Mouse (Mus musculus) heart, embryonic 11.5 days (tissue): ENCODE measurements around the gene Wipi1. TPM values are rescaled to one million over a fixed set of nuclear protein-coding genes. Genes with fewer than 3 reads are reported as not detected.

Source experiments
- ATAC-seq: fragments of 200-750 bp; cut with Nextera tagmentation; replicated peaks from 2 replicates; pipeline ENCODE4 v1.8.0; 2017; ENCODE audit warnings: moderate library complexity; ENCODE audit not compliant: insufficient number of reproducible peaks, low FRiP score, low TSS enrichment
- H3K27ac ChIP-seq: fragments of 300-500 bp; sonication (generic); 2 replicates; pipeline ENCODE4 v1.5.1; 2014; ENCODE audit warnings: mild to moderate bottlenecking, low read depth, low read length
- H3K27me3 ChIP-seq: fragments of 300-500 bp; sonication (generic); 2 replicates; pipeline ENCODE4 v1.6.1; 2014; ENCODE audit warnings: mild to moderate bottlenecking, low read length, mixed read lengths; ENCODE audit not compliant: control insufficient read depth, insufficient read depth
- H3K36me3 ChIP-seq: fragments of 300-500 bp; sonication (generic); 2 replicates; pipeline ENCODE4 v1.6.1; 2014; ENCODE audit warnings: mild to moderate bottlenecking, low read length, moderate library complexity, mixed read lengths; ENCODE audit not compliant: control insufficient read depth, insufficient read depth
- H3K4me1 ChIP-seq: fragments of 300-500 bp; sonication (generic); 2 replicates; pipeline ENCODE4 v1.6.1; 2014; ENCODE audit warnings: low read length; ENCODE audit not compliant: control insufficient read depth, insufficient read depth
- H3K4me2 ChIP-seq: fragments of 300-500 bp; sonication (generic); 2 replicates; pipeline ENCODE4 v1.6.1; 2014; ENCODE audit warnings: mild to moderate bottlenecking, moderate library complexity
- H3K4me3 ChIP-seq: fragments of 300-500 bp; sonication (generic); 2 replicates; pipeline ENCODE4 v1.5.1; 2014; ENCODE audit warnings: low read depth, low read length
- H3K9ac ChIP-seq: fragments of 300-500 bp; sonication (generic); 2 replicates; pipeline ENCODE4 v1.6.1; 2014; ENCODE audit warnings: mild to moderate bottlenecking, low read depth, low read length, moderate library complexity
- H3K9me3 ChIP-seq: fragments of 300-500 bp; sonication (generic); replicated peaks from 2 replicates; pipeline ENCODE4 v1.6.1; 2016; ENCODE audit warnings: low read length; ENCODE audit not compliant: control insufficient read depth
- WGBS: fragments of 180-500 bp; shearing (Covaris S2); extraction: QIAGEN DNeasy Blood & Tissue Kit; methylation state at CpG from one replicate; pipeline ENCODE4 v1.1.7; 2014; ENCODE audit not compliant: insufficient replicate concordance; 5-methylcytosine and 5-hydroxymethylcytosine counted together
- polyA plus RNA-seq: library from polyadenylated mRNA; unstranded; fragments of >200 nt; fragmentation: Nextera tagmentation; extraction: Ambion mirVana; gene quantifications from 2 replicates; pipeline ENCODE4 v1.2.1, GENCODE M21; 2014

Wipi1 gene
- polyA plus RNA-seq, 1 experiment from 2014 or later, result 23.6 TPM

GRCm38 (mm10) chr11:109612871-109613529, 1.2 kb upstream of the Wipi1 start:
- H3K4me3 ChIP-seq, result no peak overlapping the region
- H3K27me3 ChIP-seq, result no peaks in the 10 kb centered on the region
- H3K27ac ChIP-seq, result no peak overlapping the region
- H3K9me3 ChIP-seq, result no peaks in the 10 kb centered on the region
- WGBS, result 57% methylated on average over 7 of the region's 7 CpGs
- H3K9ac ChIP-seq, result no peak overlapping the region
- ATAC-seq, result no peak
- no peaks in the 10 kb centered on the region for H3K36me3 ChIP-seq
- peaks cover 23% of the 10 kb centered on the region for H3K4me1 ChIP-seq
- H3K4me2 ChIP-seq, result no peak overlapping the region

GRCm38 (mm10) chr11:109610795-109611302, 918 bp downstream of the Wipi1 start:
- peak; percentile 33 for ATAC-seq
- peak overlapping the region; percentile 82 for H3K4me3 ChIP-seq
- no peaks in the 10 kb centered on the region for H3K36me3 ChIP-seq
- H3K9me3 ChIP-seq, result no peaks in the 10 kb centered on the region
- no peaks in the 10 kb centered on the region for H3K27me3 ChIP-seq
- peak overlapping the region; percentile 86 for H3K4me2 ChIP-seq
- H3K4me1 ChIP-seq, result peaks cover 23% of the 10 kb centered on the region
- peak overlapping the region; percentile 91 for H3K9ac ChIP-seq
- WGBS, result under 1% methylated on average over 26 of the region's 26 CpGs
- H3K27ac ChIP-seq, result peak overlapping the region; percentile 88

DNA sequence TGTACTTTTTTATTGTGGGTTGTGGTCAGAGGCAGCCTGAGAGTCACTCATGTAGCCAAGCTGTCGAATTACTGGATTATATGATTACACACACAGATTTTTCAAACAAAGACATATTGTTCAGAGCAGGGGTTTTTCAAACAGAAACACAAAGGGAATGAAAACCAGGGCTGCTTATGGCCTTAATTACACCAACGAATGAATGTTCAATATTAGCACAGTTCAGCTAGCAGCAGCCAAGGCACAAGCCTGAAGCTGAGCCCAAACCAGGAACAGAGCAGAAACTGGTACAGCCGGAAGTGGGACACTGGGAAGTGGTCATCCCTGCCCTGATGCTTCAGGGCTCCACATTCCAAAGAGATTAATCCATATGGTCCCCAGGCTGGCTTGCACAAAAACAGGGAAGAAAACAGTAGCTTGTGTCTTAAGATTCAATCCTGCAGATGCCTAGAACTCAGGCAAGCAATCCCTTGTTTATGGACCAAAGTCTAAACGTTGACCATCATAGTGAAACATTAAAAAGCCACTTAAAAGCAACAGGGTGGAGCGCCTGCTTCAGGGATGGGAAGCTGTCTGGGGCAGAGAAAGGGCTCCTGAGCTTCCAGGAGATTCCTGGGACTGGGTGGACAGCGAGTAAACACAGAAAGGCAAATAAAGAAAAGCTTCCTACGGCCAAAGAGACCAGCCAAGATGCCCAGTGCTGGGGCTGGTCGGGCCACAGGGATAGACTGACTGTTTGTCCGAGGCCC, 1.5 kb downstream of the Wipi1 start:
- H3K27me3 ChIP-seq, result no peaks in the 10 kb centered on the region
- ATAC-seq, result no peak
- peak overlapping the region; percentile 91 for H3K9ac ChIP-seq
- H3K4me3 ChIP-seq, result peak overlapping the region; percentile 82
- peak overlapping the region; percentile 88 for H3K27ac ChIP-seq
- no peaks in the 10 kb centered on the region for H3K36me3 ChIP-seq
- H3K9me3 ChIP-seq, result no peaks in the 10 kb centered on the region
- peak overlapping the region; percentile 86 for H3K4me2 ChIP-seq
- 21% methylated on average over 9 of the region's 9 CpGs for WGBS
- H3K4me1 ChIP-seq, result peaks cover 23% of the 10 kb centered on the region

DNA sequence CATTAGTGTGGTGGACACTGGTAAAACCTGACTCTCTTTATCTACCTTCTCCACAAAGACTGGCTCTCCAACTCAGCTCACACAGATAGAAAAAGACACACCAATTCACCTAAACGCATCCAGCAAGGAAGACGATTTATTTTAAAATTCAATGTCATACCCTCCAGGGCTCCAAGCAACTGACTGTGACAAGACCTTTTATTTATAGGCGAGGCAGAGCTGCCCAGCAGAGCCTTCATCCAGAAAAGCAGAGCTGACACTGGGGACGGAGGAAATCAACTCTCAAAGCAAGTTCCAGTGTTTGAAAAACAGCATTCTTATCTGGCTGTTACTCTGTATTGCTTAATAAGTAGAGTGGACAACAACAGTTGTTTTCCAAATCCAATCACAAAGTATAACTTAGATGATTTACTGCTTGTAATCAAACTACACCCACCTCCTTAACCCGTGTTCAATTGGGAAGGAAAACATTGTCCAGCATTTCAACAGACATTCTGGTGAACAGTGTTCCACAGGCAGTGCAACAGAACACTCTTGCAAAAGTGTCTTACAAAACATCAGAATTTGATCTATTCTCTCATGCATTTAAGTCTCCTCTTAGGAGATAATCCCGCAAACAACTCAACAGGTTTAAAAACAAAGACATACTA, 2.7 kb downstream of the Wipi1 start:
- H3K27ac ChIP-seq, result no peak overlapping the region
- no peaks in the 10 kb centered on the region for H3K27me3 ChIP-seq
- WGBS, result 63% methylated on average over 6 of the region's 6 CpGs
- peaks cover 2% of the 10 kb centered on the region; the same call in 1 of the 2 replicates for H3K36me3 ChIP-seq
- ATAC-seq, result no peak
- H3K4me3 ChIP-seq, result no peak overlapping the region
- H3K4me2 ChIP-seq, result peak overlapping the region; percentile 6; the same call in 1 of the 2 replicates
- no peak overlapping the region for H3K9ac ChIP-seq
- H3K9me3 ChIP-seq, result no peaks in the 10 kb centered on the region
- H3K4me1 ChIP-seq, result peaks cover 23% of the 10 kb centered on the region

GRCm38 (mm10) chr11:109607600-109607999, 4.2 kb downstream of the Wipi1 start:
- H3K27me3 ChIP-seq, result no peaks in the 10 kb centered on the region
- no peaks in the 10 kb centered on the region for H3K9me3 ChIP-seq
- H3K9ac ChIP-seq, result no peak overlapping the region
- no peak overlapping the region for H3K4me2 ChIP-seq
- no peak overlapping the region for H3K4me3 ChIP-seq
- H3K4me1 ChIP-seq, result peaks cover 19% of the 10 kb centered on the region
- no peak for ATAC-seq
- peaks cover 2% of the 10 kb centered on the region; the same call in 1 of the 2 replicates for H3K36me3 ChIP-seq
- 85% methylated on average over 6 of the region's 6 CpGs for WGBS
- H3K27ac ChIP-seq, result no peak overlapping the region

DNA sequence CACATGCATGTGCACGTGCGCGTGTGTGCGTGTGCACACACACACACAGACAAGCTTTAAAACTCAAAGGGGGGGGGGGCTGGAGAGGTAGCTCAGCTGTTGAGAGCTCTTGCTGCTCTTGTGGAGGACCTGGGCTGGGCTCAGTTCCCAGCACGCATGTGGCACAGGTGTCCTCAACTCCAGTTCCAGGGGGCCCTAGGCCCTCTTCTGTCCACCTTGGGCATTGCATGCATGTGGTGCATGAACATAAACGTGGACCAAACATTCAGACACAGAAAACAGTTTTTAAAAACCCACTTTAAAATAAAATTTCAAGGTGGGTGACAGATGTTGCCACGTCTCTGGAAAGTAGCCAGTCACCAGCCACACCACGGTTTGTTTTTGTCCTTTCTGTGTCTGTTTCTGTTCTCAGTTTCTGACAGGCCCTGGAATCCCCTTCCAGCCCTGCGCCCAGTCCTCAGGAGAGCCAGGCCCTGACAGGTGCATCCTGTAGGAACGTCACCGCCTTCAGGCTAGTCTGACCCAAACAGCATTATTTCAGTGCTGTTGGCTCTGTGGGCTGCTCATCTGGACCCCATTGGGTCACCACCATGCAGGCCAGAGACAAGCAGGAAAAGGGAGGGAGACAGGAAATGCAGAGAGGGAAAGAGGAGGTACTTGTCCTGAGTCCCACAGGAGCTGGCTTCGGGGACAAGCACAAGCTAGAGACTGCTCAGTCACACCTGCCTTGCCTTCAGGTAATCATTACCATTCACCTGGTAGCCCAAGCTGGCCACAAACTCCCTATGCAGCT, 12.8 kb downstream of the Wipi1 start:
- peaks cover 16% of the 10 kb centered on the region for H3K36me3 ChIP-seq
- WGBS, result 79% methylated on average over 12 of the region's 12 CpGs

DNA sequence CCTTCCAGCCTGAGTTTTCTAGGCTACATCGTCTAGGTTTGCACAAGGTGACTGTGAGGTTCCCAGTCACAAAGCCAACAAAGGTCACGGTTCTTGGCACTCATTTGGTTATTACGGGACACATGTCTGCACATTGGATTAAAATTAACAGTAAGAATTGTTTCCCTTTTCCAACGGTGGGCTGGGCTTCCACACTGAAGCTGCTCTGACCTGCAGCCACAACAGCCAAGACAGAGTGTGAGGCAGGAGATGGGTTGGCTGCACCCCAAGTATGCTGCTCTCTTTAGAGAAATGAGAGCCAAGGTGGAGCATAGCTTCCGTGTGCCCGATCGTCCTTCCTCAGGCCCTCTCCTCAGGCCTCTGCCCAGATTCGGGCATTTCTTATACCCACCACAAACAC, 17.0 kb downstream of the Wipi1 start:
- Histone ChIP-seq H3K27ac (no peak overlapping the region), H3K4me2 (no peak overlapping the region), H3K9ac (no peak overlapping the region), H3K4me1 (peaks cover 6% of the 10 kb centered on the region), H3K27me3 (no peaks in the 10 kb centered on the region), H3K4me3 (no peak overlapping the region), H3K36me3 (peaks cover 7% of the 10 kb centered on the region; the same call in 1 of the 2 replicates), H3K9me3 (no peaks in the 10 kb centered on the region)
- no peak for ATAC-seq
- 91% methylated on average over 8 of the region's 8 CpGs for WGBS

More for the DNA sequence above, 12.8 kb downstream of the Wipi1 start:
- Histone ChIP-seq H3K27me3 (no peaks in the 10 kb centered on the region), H3K4me1 (peaks cover 3% of the 10 kb centered on the region; the same call in 1 of the 2 replicates), H3K4me3 (no peak overlapping the region), H3K9me3 (no peaks in the 10 kb centered on the region), H3K27ac (no peak overlapping the region), H3K9ac (no peak overlapping the region), H3K4me2 (no peak overlapping the region)
- ATAC-seq, result no peak
